Mouse (Mus musculus): Measurements from ENCODE around the gene M1ap. TPM values are rescaled to one million over a fixed set of nuclear protein-coding genes. Genes with fewer than 3 reads are reported as not detected.
A peak's percentile ranks its signal among the peaks of the same experiment; 100 is the strongest.

Gene M1ap
- total RNA-seq, 1 experiment, result 6.8 TPM

- TF ChIP-seq ZNF384 (IDR thresholded peaks at IDR 0.05; ENCODE audit: low read depth, low read length), result no peak
- no peak overlapping the region for H3K9ac ChIP-seq (ENCODE audit: insufficient read depth, low read depth, low read length, poor library complexity, severe bottlenecking)
- H3K4me1 ChIP-seq (ENCODE audit: control insufficient read depth in 2 of 2, insufficient read depth in 2 of 2, low read length in 2 of 2, poor library complexity in 1 of 2), result peaks cover 0 to 11% of the 10 kb centered on the region in 2 experiments; a peak in 2 of 4 replicates
- no peak overlapping the region for H3K27ac ChIP-seq (ENCODE audit: insufficient read depth, low read depth, low read length, poor library complexity, severe bottlenecking)
- H3K9me3 ChIP-seq (ENCODE audit: control insufficient read depth, insufficient read depth, low read depth, low read length), result no peaks in the 10 kb centered on the region
- DNase-seq (ENCODE audit: low read depth, low spot score), result no peak
- in situ Hi-C loops (cut with MboI; ENCODE audit: low sequenced_read_pairs in 2 of 2, unreplicated experiment in 2 of 2), result no loop called here
- no peak overlapping the region for H3K4me3 ChIP-seq (ENCODE audit: insufficient read depth in 1 of 2, low read depth in 1 of 2, low read length in 2 of 2, poor library complexity in 1 of 2, severe bottlenecking in 1 of 2)
- no peaks in the 10 kb centered on the region for H3K36me3 ChIP-seq (ENCODE audit: control insufficient read depth, insufficient read depth, low read length, poor library complexity, severe bottlenecking)
These were observed 83.1 kb downstream of the M1ap start for GRCm38 (mm10) chr6:83029777-83030176.

GRCm38 (mm10) chr6:83031111-83031510, 84.4 kb downstream of the M1ap start:
- H3K36me3 ChIP-seq (ENCODE audit: control insufficient read depth, insufficient read depth, low read length, poor library complexity, severe bottlenecking), result no peaks in the 10 kb centered on the region
- H3K27ac ChIP-seq (ENCODE audit: insufficient read depth, low read depth, low read length, poor library complexity, severe bottlenecking), result no peak overlapping the region
- no peaks in the 10 kb centered on the region for H3K9me3 ChIP-seq (ENCODE audit: control insufficient read depth, insufficient read depth, low read depth, low read length)
- peaks cover 0 to 11% of the 10 kb centered on the region in 2 experiments; a peak in 2 of 4 replicates for H3K4me1 ChIP-seq (ENCODE audit: control insufficient read depth in 2 of 2, insufficient read depth in 2 of 2, low read length in 2 of 2, poor library complexity in 1 of 2)
- in situ Hi-C loops (cut with MboI; ENCODE audit: low sequenced_read_pairs in 2 of 2, unreplicated experiment in 2 of 2), result no loop called here
- 0 out of 2 replicates have a peak overlapping the region, but pooled peaks have one; percentile 5 for H3K9ac ChIP-seq (ENCODE audit: insufficient read depth, low read depth, low read length, poor library complexity, severe bottlenecking)
- TF ChIP-seq ZNF384 (IDR thresholded peaks at IDR 0.05; ENCODE audit: low read depth, low read length), result no peak
- no peak for TF ChIP-seq MAFK (IDR thresholded peaks at IDR 0.05; ENCODE audit: insufficient read depth, low read depth, low read length)
- no peak for TF ChIP-seq HCFC1 (IDR thresholded peaks at IDR 0.05; ENCODE audit: borderline replicate concordance, insufficient read depth, low read length)
- no peak for TF ChIP-seq ZC3H11A (IDR thresholded peaks at IDR 0.05; ENCODE audit: borderline replicate concordance, low read depth, low read length)
- TF ChIP-seq CHD2 (IDR thresholded peaks at IDR 0.05; ENCODE audit: low read depth, low read length), result no peak
- no peak overlapping the region for H3K4me3 ChIP-seq (ENCODE audit: insufficient read depth in 1 of 2, low read depth in 1 of 2, low read length in 2 of 2, poor library complexity in 1 of 2, severe bottlenecking in 1 of 2)
- no peak for DNase-seq (ENCODE audit: low read depth, low spot score)

- in situ Hi-C loops (cut with MboI; ENCODE audit: low sequenced_read_pairs in 2 of 2, unreplicated experiment in 2 of 2), result no loop called here
- H3K4me3 ChIP-seq (ENCODE audit: insufficient read depth in 1 of 2, low read depth in 1 of 2, low read length in 2 of 2, poor library complexity in 1 of 2, severe bottlenecking in 1 of 2), result peak overlapping the region; percentile 69 to 83; a peak in 3 of 4 replicates
- H3K9ac ChIP-seq (ENCODE audit: insufficient read depth, low read depth, low read length, poor library complexity, severe bottlenecking), result peak overlapping the region; percentile 11; the same call in 1 of the 2 replicates
- no peaks in the 10 kb centered on the region for H3K36me3 ChIP-seq (ENCODE audit: control insufficient read depth, insufficient read depth, low read length, poor library complexity, severe bottlenecking)
- no peak for TF ChIP-seq MAFK (IDR thresholded peaks at IDR 0.05; ENCODE audit: insufficient read depth, low read depth, low read length)
- no peak for TF ChIP-seq ZNF384 (IDR thresholded peaks at IDR 0.05; ENCODE audit: low read depth, low read length)
- TF ChIP-seq CHD2 (IDR thresholded peaks at IDR 0.05; ENCODE audit: low read depth, low read length), result no peak
- no peak for TF ChIP-seq HCFC1 (IDR thresholded peaks at IDR 0.05; ENCODE audit: borderline replicate concordance, insufficient read depth, low read length)
- no peak for TF ChIP-seq ZC3H11A (IDR thresholded peaks at IDR 0.05; ENCODE audit: borderline replicate concordance, low read depth, low read length)
- DNase-seq (ENCODE audit: low read depth, low spot score), result no peak
- no peaks in the 10 kb centered on the region for H3K9me3 ChIP-seq (ENCODE audit: control insufficient read depth, insufficient read depth, low read depth, low read length)
- H3K4me1 ChIP-seq (ENCODE audit: control insufficient read depth in 2 of 2, insufficient read depth in 2 of 2, low read length in 2 of 2, poor library complexity in 1 of 2), result peaks cover 0 to 11% of the 10 kb centered on the region in 2 experiments; a peak in 2 of 4 replicates
- no peak overlapping the region for H3K27ac ChIP-seq (ENCODE audit: insufficient read depth, low read depth, low read length, poor library complexity, severe bottlenecking)
These were observed 85.4 kb downstream of the M1ap start for GRCm38 (mm10) chr6:83031921-83032590.

DNA sequence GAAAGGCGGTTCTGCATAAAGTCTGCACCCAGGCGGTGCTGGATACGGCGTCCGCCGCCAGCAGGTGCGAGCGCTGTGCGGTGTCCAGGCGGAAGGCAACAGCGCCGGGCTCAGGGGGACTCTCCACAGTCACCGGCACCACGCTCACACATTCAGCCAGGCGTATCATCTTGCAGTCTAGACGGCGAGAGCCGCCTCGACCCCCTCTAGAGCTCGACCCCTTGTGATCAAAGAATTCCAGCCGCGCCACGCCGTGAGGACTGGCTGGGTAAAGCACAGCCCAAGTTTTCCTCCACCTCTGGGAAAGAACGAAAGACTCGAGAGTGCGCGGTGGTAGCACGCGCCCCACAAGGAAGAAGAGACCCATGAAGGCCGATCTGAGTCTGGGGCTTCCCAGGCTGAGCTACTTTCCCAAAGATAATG, 86.1 kb downstream of the M1ap start:
- Histone ChIP-seq H3K4me3 (ENCODE audit: insufficient read depth in 1 of 2, low read depth in 1 of 2, low read length in 2 of 2, poor library complexity in 1 of 2, severe bottlenecking in 1 of 2) (peak overlapping the region; percentile 69 to 83), H3K9me3 (ENCODE audit: control insufficient read depth, insufficient read depth, low read depth, low read length) (no peaks in the 10 kb centered on the region), H3K9ac (ENCODE audit: insufficient read depth, low read depth, low read length, poor library complexity, severe bottlenecking) (peak overlapping the region; percentile 58), H3K36me3 (ENCODE audit: control insufficient read depth, insufficient read depth, low read length, poor library complexity, severe bottlenecking) (no peaks in the 10 kb centered on the region), H3K4me1 (ENCODE audit: control insufficient read depth in 2 of 2, insufficient read depth in 2 of 2, low read length in 2 of 2, poor library complexity in 1 of 2) (peaks cover 0 to 11% of the 10 kb centered on the region in 2 experiments; a peak in 2 of 4 replicates), H3K27ac (ENCODE audit: insufficient read depth, low read depth, low read length, poor library complexity, severe bottlenecking) (no peak overlapping the region)
- peak; percentile 39 for DNase-seq (ENCODE audit: low read depth, low spot score)
- TF ChIP-seq ZC3H11A (IDR thresholded peaks at IDR 0.05; ENCODE audit: borderline replicate concordance, low read depth, low read length) (no peak), CHD2 (IDR thresholded peaks at IDR 0.05; ENCODE audit: low read depth, low read length) (no peak), MAFK (IDR thresholded peaks at IDR 0.05; ENCODE audit: insufficient read depth, low read depth, low read length) (no peak)
- in situ Hi-C loops (cut with MboI; ENCODE audit: low sequenced_read_pairs in 2 of 2, unreplicated experiment in 2 of 2), result no loop called here

All from ES-E14 (cell line).